Mouse (Mus musculus) hindbrain, postnatal 0 days (tissue): ENCODE results near the gene Fam107b. TPM values are rescaled to one million over a fixed set of nuclear protein-coding genes. Genes with fewer than 3 reads are reported as not detected.

Experiments
- ATAC-seq: fragments of 200-750 bp; cut with Nextera tagmentation; 2 replicates; pipeline ENCODE4 v1.8.0; 2017; ENCODE audit warnings: mild to moderate bottlenecking, moderate TSS enrichment, moderate library complexity
- DNase-seq: peaks from one replicate; pipeline ENCODE4 v3.0.0-alpha.2; 2015; ENCODE audit warnings: low spot score
- H3K27ac ChIP-seq: fragments of 300-500 bp; sonication (generic); 2 replicates; pipeline ENCODE4 v1.5.1; 2014; ENCODE audit warnings: mild to moderate bottlenecking
- H3K27me3 ChIP-seq: fragments of 300-500 bp; sonication (generic); 2 replicates; pipeline ENCODE4 v1.6.1; 2014; ENCODE audit warnings: low read length, mixed read lengths; ENCODE audit not compliant: insufficient read depth
- H3K36me3 ChIP-seq: fragments of 300-500 bp; sonication (generic); 2 replicates; pipeline ENCODE4 v1.6.1; 2014; ENCODE audit warnings: low read length, mixed read lengths; ENCODE audit not compliant: insufficient read depth
- H3K4me1 ChIP-seq: fragments of 300-500 bp; sonication (generic); 2 replicates; pipeline ENCODE4 v1.6.1; 2014; ENCODE audit warnings: antibody characterized with exemption, low read length, mixed read lengths; ENCODE audit not compliant: insufficient read depth
- H3K4me2 ChIP-seq: fragments of 300-500 bp; sonication (generic); 2 replicates; pipeline ENCODE4 v1.6.1; 2014; ENCODE audit warnings: low read depth, mild to moderate bottlenecking, low read length, moderate library complexity, mixed read lengths
- H3K4me3 ChIP-seq: fragments of 300-500 bp; sonication (generic); 2 replicates; pipeline ENCODE4 v1.5.1; 2014; ENCODE audit warnings: low read length
- H3K9ac ChIP-seq: fragments of 300-500 bp; sonication (generic); replicated peaks from 2 replicates; pipeline ENCODE4 v1.6.1; 2014; ENCODE audit warnings: mild to moderate bottlenecking, low read length, moderate library complexity, mixed read lengths
- H3K9me3 ChIP-seq: fragments of 300-500 bp; sonication (generic); 2 replicates; pipeline ENCODE4 v1.6.1; 2016; ENCODE audit warnings: low read length, mixed read lengths
- CTCF ChIP-seq: IDR thresholded peaks from 2 replicates; pipeline ENCODE4 v1.5.1; 2016; ENCODE audit warnings: antibody characterized with exemption, control low read depth, low read depth
- WGBS: fragments of 180-500 bp; shearing (Covaris S2); extraction: QIAGEN DNeasy Blood & Tissue Kit; methylation state at CpG from one replicate; pipeline ENCODE4 v1.1.7; 2014; 5-methylcytosine and 5-hydroxymethylcytosine counted together
- polyA plus RNA-seq: library from polyadenylated mRNA; unstranded; fragments of >200 nt; fragmentation: Nextera tagmentation; extraction: Ambion mirVana; gene quantifications from 2 replicates; pipeline ENCODE4 v1.2.1, GENCODE M21; 2015
- total RNA-seq: library from RNA; depleted of rRNA; stranded (reverse); fragments of >200 nt; gene quantifications from 2 replicates; pipeline ENCODE4 v1.2.3, GENCODE M21; 2014

Fam107b gene
- total and polyA plus RNA-seq, 2 experiments from 2014 or later = 23.6 to 41.3 TPM

GRCm38 (mm10) chr2:3748714-3749503 is 178.6 kb downstream of the Fam107b start:
- Histone ChIP-seq H3K9ac (no peak overlapping the region), H3K4me1 (peaks cover 15% of the 10 kb centered on the region), H3K36me3 (no peaks in the 10 kb centered on the region), H3K27ac (no peak overlapping the region), H3K4me3 (no peak overlapping the region), H3K27me3 (no peaks in the 10 kb centered on the region), H3K4me2 (no peak overlapping the region), H3K9me3 (no peaks in the 10 kb centered on the region)
- no peak for ATAC-seq
- 70% methylated on average over 12 of the region's 12 CpGs for WGBS
- DNase-seq = no peak
- TF ChIP-seq CTCF = no peak

- ATAC-seq = 0 out of 2 replicates have a peak, but pooled peaks have one; percentile 24
- WGBS = 50% methylated on average over 6 of the region's 6 CpGs
- peaks cover 21% of the 10 kb centered on the region for H3K4me1 ChIP-seq
These were observed 179.3 kb downstream of the Fam107b start for GRCm38 (mm10) chr2:3749504-3750024.

GRCm38 (mm10) chr2:3750126-3750525 is 179.8 kb downstream of the Fam107b start:
- Histone ChIP-seq H3K9ac (no peak overlapping the region), H3K27me3 (no peaks in the 10 kb centered on the region), H3K9me3 (no peaks in the 10 kb centered on the region), H3K4me1 (peaks cover 24% of the 10 kb centered on the region), H3K36me3 (no peaks in the 10 kb centered on the region), H3K27ac (no peak overlapping the region), H3K4me3 (no peak overlapping the region), H3K4me2 (no peak overlapping the region)
- no peak for ATAC-seq
- no peak for DNase-seq
- 82% methylated on average over 9 of the region's 9 CpGs for WGBS
- no peak for TF ChIP-seq CTCF

More at GRCm38 (mm10) chr2:3749504-3750024, 179.3 kb downstream of the Fam107b start:
- no peak for DNase-seq
- no peak overlapping the region for H3K4me2 ChIP-seq
- H3K9me3 ChIP-seq = no peaks in the 10 kb centered on the region
- TF ChIP-seq CTCF = no peak
- no peak overlapping the region for H3K27ac ChIP-seq
- H3K27me3 ChIP-seq = no peaks in the 10 kb centered on the region
- H3K4me3 ChIP-seq = no peak overlapping the region
- no peaks in the 10 kb centered on the region for H3K36me3 ChIP-seq
- H3K9ac ChIP-seq = no peak overlapping the region

GRCm38 (mm10) chr2:3752365-3752764 is 182.1 kb downstream of the Fam107b start:
- TF ChIP-seq CTCF = no peak
- ATAC-seq (no peak), DNase-seq (no peak)
- H3K36me3 ChIP-seq = no peaks in the 10 kb centered on the region
- H3K27ac ChIP-seq = no peak overlapping the region; the same call in 1 of the 2 replicates
- WGBS = 67% methylated on average over 7 of the region's 7 CpGs
- peaks cover 24% of the 10 kb centered on the region for H3K4me1 ChIP-seq
- H3K9ac ChIP-seq = no peak overlapping the region
- no peak overlapping the region for H3K4me2 ChIP-seq
- no peak overlapping the region for H3K4me3 ChIP-seq
- H3K27me3 ChIP-seq = no peaks in the 10 kb centered on the region
- H3K9me3 ChIP-seq = no peaks in the 10 kb centered on the region

DNA sequence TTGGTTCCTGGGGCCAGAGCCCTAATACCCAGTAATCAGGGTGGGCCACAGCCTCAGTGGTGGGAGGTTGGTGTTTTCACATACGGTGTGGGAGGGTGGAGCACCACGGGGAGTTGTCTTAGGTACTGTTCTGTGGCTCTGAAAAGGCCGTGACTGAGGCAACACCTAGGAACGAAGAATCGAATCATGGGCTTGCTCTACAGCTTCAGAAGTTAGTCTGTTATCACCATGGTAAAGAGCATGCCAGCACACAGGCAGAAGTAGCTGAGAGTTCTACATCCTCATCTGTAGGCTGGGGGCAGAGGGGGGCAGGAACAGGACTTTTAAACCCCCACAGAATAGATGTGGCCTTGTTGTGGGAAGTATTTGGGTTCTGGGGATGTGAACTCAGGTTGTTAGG is 182.6 kb downstream of the Fam107b start:
- Histone ChIP-seq H3K4me3 (no peak overlapping the region), H3K9ac (no peak overlapping the region), H3K4me2 (no peak overlapping the region), H3K36me3 (no peaks in the 10 kb centered on the region), H3K27me3 (no peaks in the 10 kb centered on the region), H3K4me1 (peaks cover 24% of the 10 kb centered on the region), H3K27ac (peak overlapping the region; percentile 62; the same call in 1 of the 2 replicates), H3K9me3 (no peaks in the 10 kb centered on the region)
- ATAC-seq = no peak
- no peak for TF ChIP-seq CTCF
- 86% methylated on average over 5 of the region's 5 CpGs for WGBS
- no peak for DNase-seq

- Histone ChIP-seq H3K9ac (no peak overlapping the region), H3K27ac (peak overlapping the region; percentile 62; the same call in 1 of the 2 replicates), H3K4me2 (no peak overlapping the region), H3K4me3 (no peak overlapping the region), H3K4me1 (peaks cover 24% of the 10 kb centered on the region), H3K27me3 (no peaks in the 10 kb centered on the region), H3K36me3 (no peaks in the 10 kb centered on the region), H3K9me3 (no peaks in the 10 kb centered on the region)
- DNase-seq (peak; percentile 74), ATAC-seq (peak; percentile 57)
- 20% methylated on average over 2 of the region's 2 CpGs for WGBS
- peak; percentile 25; the same call in 1 of the 2 replicates for TF ChIP-seq CTCF
These were observed 183.5 kb downstream of the Fam107b start for GRCm38 (mm10) chr2:3753749-3754148.

- no peak for TF ChIP-seq CTCF
- Histone ChIP-seq H3K27me3 (no peaks in the 10 kb centered on the region), H3K9me3 (no peaks in the 10 kb centered on the region), H3K27ac (no peak overlapping the region), H3K4me3 (no peak overlapping the region), H3K4me2 (no peak overlapping the region), H3K9ac (no peak overlapping the region), H3K36me3 (no peaks in the 10 kb centered on the region), H3K4me1 (peaks cover 24% of the 10 kb centered on the region)
- DNase-seq (no peak), ATAC-seq (no peak)
- WGBS = 76% methylated on average over 5 of the region's 5 CpGs
These were observed 185.6 kb downstream of the Fam107b start for GRCm38 (mm10) chr2:3755936-3756335.
